Mouse (Mus musculus): Measurements from ENCODE around the gene Lrp8. TPM values are rescaled to one million over a fixed set of nuclear protein-coding genes. Genes with fewer than 3 reads are reported as not detected.

Lrp8 gene
- polyA plus RNA-seq, 1 experiment from 2014 or later = 0.99 TPM

DNA sequence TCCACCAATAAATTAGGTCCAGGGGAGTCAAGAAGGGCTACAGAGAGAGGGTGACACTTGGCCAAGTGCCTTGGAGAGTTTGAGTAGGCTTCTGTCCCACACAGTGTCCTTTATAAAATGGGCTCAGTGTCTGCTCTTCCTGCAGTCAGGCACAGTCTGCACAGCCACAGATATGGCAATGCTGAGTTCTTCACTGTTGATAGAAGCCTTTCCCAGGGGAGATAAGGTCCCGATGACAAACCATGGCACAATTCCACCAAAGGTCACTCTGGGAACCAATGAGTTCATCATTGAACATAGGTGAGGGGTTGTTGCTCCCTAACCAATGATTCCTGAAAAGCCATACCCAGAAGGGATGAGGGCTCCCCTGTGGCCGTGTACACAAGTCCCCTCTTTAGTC, 27.2 kb upstream of the Lrp8 start:
- H3K9me3 ChIP-seq (ENCODE audit: control insufficient read depth, low read length) = 0 out of 2 replicates have a peak, but pooled peaks cover 3% of the 10 kb centered on the region
- 60% methylated on average over 2 of the region's 2 CpGs for WGBS
- H3K27me3 ChIP-seq (replicated peaks; ENCODE audit: control insufficient read depth, insufficient read depth, low read length) = no peaks in the 10 kb centered on the region
- no peak overlapping the region for H3K27ac ChIP-seq (ENCODE audit: low read length)
- no peaks in the 10 kb centered on the region for H3K36me3 ChIP-seq (ENCODE audit: control insufficient read depth, insufficient read depth, low read length)
- ATAC-seq = no peak
- H3K9ac ChIP-seq (ENCODE audit: low read depth, low read length) = no peak overlapping the region
- no peak overlapping the region for H3K4me3 ChIP-seq (ENCODE audit: low read length)
- H3K4me2 ChIP-seq (ENCODE audit: low read depth, low read length) = no peak overlapping the region
- peaks cover 9% of the 10 kb centered on the region; the same call in 1 of the 2 replicates for H3K4me1 ChIP-seq (ENCODE audit: control insufficient read depth, insufficient read depth, low read length)

DNA sequence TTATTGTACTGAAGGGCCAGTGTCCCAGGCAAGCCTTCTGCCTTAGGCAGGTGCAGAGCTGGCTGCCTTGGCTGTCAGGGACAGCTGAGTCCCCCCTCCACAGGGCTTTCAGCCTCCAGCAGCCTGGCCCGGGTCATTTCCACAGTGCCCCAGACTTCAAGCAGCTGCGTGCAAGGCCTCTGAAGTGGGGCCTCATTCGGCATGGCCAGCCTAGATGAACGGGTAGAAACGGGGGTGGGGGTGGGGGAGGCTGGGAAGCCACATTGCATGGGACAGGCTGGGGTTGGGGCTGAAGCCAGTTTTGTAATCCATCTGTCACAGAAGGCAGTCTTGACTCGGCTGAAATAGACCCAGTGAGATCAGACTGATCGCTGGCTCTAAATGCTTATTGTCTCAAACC, 26.4 kb upstream of the Lrp8 start:
- H3K4me3 ChIP-seq (ENCODE audit: low read length) = no peak overlapping the region
- no peak overlapping the region for H3K27ac ChIP-seq (ENCODE audit: low read length)
- no peaks in the 10 kb centered on the region for H3K27me3 ChIP-seq (replicated peaks; ENCODE audit: control insufficient read depth, insufficient read depth, low read length)
- no peaks in the 10 kb centered on the region for H3K36me3 ChIP-seq (ENCODE audit: control insufficient read depth, insufficient read depth, low read length)
- H3K4me1 ChIP-seq (ENCODE audit: control insufficient read depth, insufficient read depth, low read length) = peaks cover 9% of the 10 kb centered on the region; the same call in 1 of the 2 replicates
- 45% methylated on average over 7 of the region's 7 CpGs for WGBS
- no peak for ATAC-seq
- H3K9me3 ChIP-seq (ENCODE audit: control insufficient read depth, low read length) = 0 out of 2 replicates have a peak, but pooled peaks cover 3% of the 10 kb centered on the region
- no peak overlapping the region for H3K4me2 ChIP-seq (ENCODE audit: low read depth, low read length)
- H3K9ac ChIP-seq (ENCODE audit: low read depth, low read length) = no peak overlapping the region

GRCm38 (mm10) chr4:107776990-107777673, 24.9 kb upstream of the Lrp8 start:
- 0 out of 2 replicates have a peak, but pooled peaks cover 3% of the 10 kb centered on the region for H3K9me3 ChIP-seq (ENCODE audit: control insufficient read depth, low read length)
- H3K27me3 ChIP-seq (replicated peaks; ENCODE audit: control insufficient read depth, insufficient read depth, low read length) = no peaks in the 10 kb centered on the region
- H3K27ac ChIP-seq (ENCODE audit: low read length) = no peak overlapping the region
- H3K4me3 ChIP-seq (ENCODE audit: low read length) = no peak overlapping the region
- ATAC-seq = no peak
- H3K9ac ChIP-seq (ENCODE audit: low read depth, low read length) = no peak overlapping the region
- H3K36me3 ChIP-seq (ENCODE audit: control insufficient read depth, insufficient read depth, low read length) = no peaks in the 10 kb centered on the region
- no peak overlapping the region for H3K4me2 ChIP-seq (ENCODE audit: low read depth, low read length)
- 66% methylated on average over 5 of the region's 5 CpGs for WGBS
- peaks cover 9% of the 10 kb centered on the region; the same call in 1 of the 2 replicates for H3K4me1 ChIP-seq (ENCODE audit: control insufficient read depth, insufficient read depth, low read length)

DNA sequence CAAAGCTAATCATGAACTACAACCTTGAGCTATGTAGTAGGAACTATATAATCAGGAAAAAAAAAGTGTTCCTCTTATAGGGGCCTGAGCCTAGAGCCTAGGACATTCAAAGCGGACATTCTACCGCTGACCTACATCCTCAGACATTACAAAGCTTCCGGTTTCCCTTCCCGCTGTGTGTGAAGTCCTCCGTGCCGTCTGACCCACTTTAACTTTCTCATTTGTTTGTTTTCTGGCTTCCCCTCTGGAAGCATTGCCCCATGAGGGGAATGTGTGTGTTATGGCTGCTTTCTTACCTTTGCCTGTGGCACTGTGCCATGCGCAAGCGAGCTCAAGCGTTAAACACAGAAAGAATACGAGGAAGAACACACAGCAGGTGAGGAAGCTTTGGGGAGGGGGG, 18.5 kb upstream of the Lrp8 start:
- no peaks in the 10 kb centered on the region for H3K9me3 ChIP-seq (ENCODE audit: control insufficient read depth, low read length)
- H3K4me3 ChIP-seq (ENCODE audit: low read length) = no peak overlapping the region
- H3K4me2 ChIP-seq (ENCODE audit: low read depth, low read length) = no peak overlapping the region
- no peaks in the 10 kb centered on the region for H3K36me3 ChIP-seq (ENCODE audit: control insufficient read depth, insufficient read depth, low read length)
- H3K9ac ChIP-seq (ENCODE audit: low read depth, low read length) = no peak overlapping the region
- WGBS = 61% methylated on average over 10 of the region's 10 CpGs
- H3K4me1 ChIP-seq (ENCODE audit: control insufficient read depth, insufficient read depth, low read length) = no peaks in the 10 kb centered on the region
- no peaks in the 10 kb centered on the region for H3K27me3 ChIP-seq (replicated peaks; ENCODE audit: control insufficient read depth, insufficient read depth, low read length)
- no peak for ATAC-seq
- H3K27ac ChIP-seq (ENCODE audit: low read length) = no peak overlapping the region

DNA sequence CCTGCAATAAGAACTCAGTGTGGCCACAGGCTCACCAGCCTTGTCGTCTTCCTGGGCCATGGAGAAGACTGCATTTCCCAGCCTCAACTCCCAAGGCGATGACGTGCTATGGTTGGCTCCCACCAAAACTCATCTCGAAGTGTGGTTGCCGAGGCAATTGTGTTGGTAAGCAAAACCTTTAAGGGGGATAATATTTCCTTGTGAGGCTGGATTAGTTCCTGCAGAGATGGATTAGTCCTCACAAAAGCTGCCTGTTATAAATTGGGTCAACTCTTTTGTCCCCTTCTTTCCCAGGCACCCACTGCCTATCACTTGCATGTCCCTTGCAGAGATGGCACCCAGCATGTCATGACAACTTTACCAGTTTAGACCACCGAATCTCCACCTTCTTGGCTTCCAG, 13.2 kb upstream of the Lrp8 start:
- no peak overlapping the region for H3K4me3 ChIP-seq (ENCODE audit: low read length)
- no peak overlapping the region for H3K4me2 ChIP-seq (ENCODE audit: low read depth, low read length)
- 93% methylated on average over 6 of the region's 6 CpGs for WGBS
- ATAC-seq = no peak
- no peaks in the 10 kb centered on the region for H3K4me1 ChIP-seq (ENCODE audit: control insufficient read depth, insufficient read depth, low read length)
- no peak overlapping the region for H3K27ac ChIP-seq (ENCODE audit: low read length)
- H3K9ac ChIP-seq (ENCODE audit: low read depth, low read length) = no peak overlapping the region
- no peaks in the 10 kb centered on the region for H3K9me3 ChIP-seq (ENCODE audit: control insufficient read depth, low read length)
- H3K27me3 ChIP-seq (replicated peaks; ENCODE audit: control insufficient read depth, insufficient read depth, low read length) = no peaks in the 10 kb centered on the region
- H3K36me3 ChIP-seq (ENCODE audit: control insufficient read depth, insufficient read depth, low read length) = no peaks in the 10 kb centered on the region

DNA sequence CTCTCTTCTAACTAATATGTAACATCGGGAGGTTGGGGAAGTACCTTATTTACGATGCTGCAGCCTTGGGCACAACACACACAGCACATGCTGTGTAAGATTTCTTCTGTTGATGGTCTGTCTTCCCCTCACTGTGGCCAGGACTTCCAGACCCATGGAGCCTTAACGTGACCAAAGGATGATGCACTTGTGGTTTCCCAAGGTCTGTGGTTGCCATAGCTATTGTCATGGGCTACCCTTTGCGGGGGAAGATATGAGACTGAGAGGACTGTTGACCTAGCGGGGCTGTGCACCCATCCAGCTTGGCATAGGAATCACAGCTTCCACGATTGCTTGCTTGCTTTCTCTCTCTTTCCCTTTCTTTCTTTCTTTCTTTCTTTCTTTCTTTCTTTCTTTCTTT, 1.3 kb upstream of the Lrp8 start:
- ATAC-seq = no peak
- Histone ChIP-seq H3K27ac (ENCODE audit: low read length) (no peak overlapping the region), H3K36me3 (ENCODE audit: control insufficient read depth, insufficient read depth, low read length) (no peaks in the 10 kb centered on the region), H3K4me1 (ENCODE audit: control insufficient read depth, insufficient read depth, low read length) (peaks cover 23% of the 10 kb centered on the region), H3K4me2 (ENCODE audit: low read depth, low read length) (no peak overlapping the region), H3K27me3 (replicated peaks; ENCODE audit: control insufficient read depth, insufficient read depth, low read length) (no peaks in the 10 kb centered on the region), H3K9me3 (ENCODE audit: control insufficient read depth, low read length) (no peaks in the 10 kb centered on the region), H3K9ac (ENCODE audit: low read depth, low read length) (no peak overlapping the region), H3K4me3 (ENCODE audit: low read length) (no peak overlapping the region)
- 82% methylated on average over 6 of the region's 6 CpGs for WGBS

DNA sequence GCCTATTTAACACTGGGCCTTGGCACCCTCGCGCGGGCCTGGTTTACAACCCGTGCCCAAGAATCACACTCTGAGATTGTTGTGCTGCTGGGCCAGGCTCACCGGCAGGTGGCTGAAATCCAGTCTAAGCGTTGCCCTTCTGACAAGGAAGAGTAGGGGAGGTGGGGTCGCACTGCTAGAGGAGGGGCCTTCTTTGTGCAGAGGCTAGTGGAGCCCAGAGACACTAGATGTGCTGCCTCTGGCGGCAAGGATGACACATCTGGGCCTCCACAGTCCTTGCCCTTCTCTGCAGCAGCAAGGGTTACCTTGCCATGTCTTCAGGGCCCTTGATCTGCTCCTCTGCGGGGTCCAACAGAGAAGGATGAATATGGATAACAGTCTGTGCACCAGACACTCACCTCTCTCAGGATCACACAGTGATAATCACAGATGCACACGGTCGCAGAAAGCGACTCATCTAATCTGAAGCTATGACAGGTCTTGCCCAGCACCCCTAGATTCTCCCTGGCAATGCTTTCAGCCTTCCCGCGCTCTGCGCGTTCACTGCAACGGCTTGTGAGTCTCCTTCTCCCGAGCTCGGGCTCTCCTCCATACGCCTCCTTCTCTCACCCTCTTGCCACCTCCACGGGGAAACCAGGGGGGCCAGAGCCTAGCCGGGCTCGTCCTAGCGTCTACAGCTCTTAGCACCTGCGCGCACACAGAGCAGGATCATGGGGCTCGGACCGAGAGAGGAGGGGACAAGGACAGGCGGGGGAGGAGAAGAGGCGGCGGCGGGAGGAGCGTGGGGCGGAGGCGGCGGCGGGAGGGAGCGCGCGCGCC, 486 bp upstream of the Lrp8 start:
- 2% methylated on average over 39 of the region's 41 CpGs for WGBS
- Histone ChIP-seq H3K4me1 (ENCODE audit: control insufficient read depth, insufficient read depth, low read length) (peaks cover 23% of the 10 kb centered on the region), H3K4me2 (ENCODE audit: low read depth, low read length) (peak overlapping the region; percentile 99), H3K27me3 (replicated peaks; ENCODE audit: control insufficient read depth, insufficient read depth, low read length) (no peaks in the 10 kb centered on the region), H3K36me3 (ENCODE audit: control insufficient read depth, insufficient read depth, low read length) (no peaks in the 10 kb centered on the region), H3K27ac (ENCODE audit: low read length) (peak overlapping the region; percentile 52; the same call in 1 of the 2 replicates), H3K4me3 (ENCODE audit: low read length) (peak overlapping the region; percentile 72), H3K9ac (ENCODE audit: low read depth, low read length) (peak overlapping the region; percentile 71), H3K9me3 (ENCODE audit: control insufficient read depth, low read length) (no peaks in the 10 kb centered on the region)
- peak; percentile 62 for ATAC-seq

DNA sequence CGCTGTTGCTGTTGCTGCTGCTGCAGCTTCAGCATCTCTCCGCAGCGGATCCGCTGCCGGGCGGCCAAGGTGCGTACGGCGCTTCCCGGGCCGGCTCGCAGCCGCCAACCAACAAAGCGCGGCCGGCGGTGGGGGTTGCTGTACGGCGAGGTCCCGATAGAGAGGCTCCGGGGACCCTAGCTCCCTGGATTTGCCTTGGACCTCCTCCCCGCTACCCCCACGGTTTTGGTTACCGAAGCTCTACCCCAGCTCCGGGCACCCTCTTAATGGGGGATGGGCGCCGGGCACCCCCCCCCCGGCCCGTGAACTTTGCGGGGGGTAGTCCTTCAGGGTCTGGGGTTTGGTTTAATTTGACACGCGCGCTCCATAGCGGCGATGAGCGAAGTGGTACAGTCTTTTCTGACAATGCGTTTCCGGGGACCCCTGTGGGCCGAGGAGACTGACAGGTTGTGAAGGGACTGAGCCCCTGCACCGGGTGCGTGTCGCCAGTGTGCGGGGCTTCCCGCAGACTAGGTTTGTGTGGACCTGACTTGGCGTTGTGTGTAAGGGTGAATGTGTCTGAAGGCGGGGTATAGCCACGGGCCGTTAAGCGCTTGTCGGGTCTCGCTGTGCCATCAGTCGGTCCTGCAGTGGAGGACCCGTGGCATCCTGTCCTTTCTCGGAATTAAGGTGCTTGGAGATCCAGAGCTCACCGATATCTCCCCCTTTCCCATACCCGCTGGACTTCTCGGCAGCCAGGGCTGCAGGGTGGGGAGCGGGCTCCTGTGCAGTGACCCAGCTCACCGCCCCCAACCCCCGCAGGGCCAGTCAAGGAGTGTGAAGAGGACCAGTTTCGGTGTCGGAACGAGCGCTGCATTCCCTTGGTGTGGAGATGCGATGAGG, 630 bp downstream of the Lrp8 start:
- ATAC-seq = peak; percentile 7
- peak overlapping the region; percentile 71 for H3K9ac ChIP-seq (ENCODE audit: low read depth, low read length)

More for the DNA sequence above, 630 bp downstream of the Lrp8 start:
- Histone ChIP-seq H3K4me2 (ENCODE audit: low read depth, low read length) (peak overlapping the region; percentile 99), H3K4me3 (ENCODE audit: low read length) (peak overlapping the region; percentile 72), H3K4me1 (ENCODE audit: control insufficient read depth, insufficient read depth, low read length) (peaks cover 23% of the 10 kb centered on the region), H3K9me3 (ENCODE audit: control insufficient read depth, low read length) (no peaks in the 10 kb centered on the region), H3K27me3 (replicated peaks; ENCODE audit: control insufficient read depth, insufficient read depth, low read length) (no peaks in the 10 kb centered on the region), H3K36me3 (ENCODE audit: control insufficient read depth, insufficient read depth, low read length) (no peaks in the 10 kb centered on the region), H3K27ac (ENCODE audit: low read length) (peak overlapping the region; percentile 73)
- WGBS = under 1% methylated on average over 63 of the region's 65 CpGs

All from intestine, embryonic 16.5 days (tissue).